Mouse (Mus musculus): ENCODE data around the gene Prss53. TPM values are rescaled to one million over a fixed set of nuclear protein-coding genes. Genes with fewer than 3 reads are reported as not detected.

The Prss53 gene
- polyA plus RNA-seq, 1 experiment from 2014 or later: 1.2 TPM

- WGBS: 4% methylated on average over 20 of the region's 20 CpGs
- Histone ChIP-seq H3K4me2 (ENCODE audit: low read length) (peak overlapping the region; percentile 61), H3K27me3 (ENCODE audit: control insufficient read depth, insufficient read depth, low read depth, low read length) (no peaks in the 10 kb centered on the region), H3K4me1 (ENCODE audit: control insufficient read depth, insufficient read depth, low read length) (peaks cover 25% of the 10 kb centered on the region), H3K36me3 (ENCODE audit: control insufficient read depth, insufficient read depth, low read length) (peaks cover 17% of the 10 kb centered on the region), H3K9me3 (replicated peaks; ENCODE audit: control insufficient read depth, low read length, poor library complexity, severe bottlenecking) (no peaks in the 10 kb centered on the region), H3K27ac (ENCODE audit: low read length) (peak overlapping the region; percentile 100), H3K4me3 (ENCODE audit: low read depth, low read length) (peak overlapping the region; percentile 74), H3K9ac (ENCODE audit: low read depth, low read length) (peak overlapping the region; percentile 97)
- ATAC-seq: peak; percentile 29
Observed at GRCm38 (mm10) chr7:127874812-127875626, 15.8 kb downstream of the Prss53 start.

GRCm38 (mm10) chr7:127870136-127870821 is 20.5 kb downstream of the Prss53 start:
- Histone ChIP-seq H3K27me3 (ENCODE audit: control insufficient read depth, insufficient read depth, low read depth, low read length) (no peaks in the 10 kb centered on the region), H3K9ac (ENCODE audit: low read depth, low read length) (no peak overlapping the region), H3K36me3 (ENCODE audit: control insufficient read depth, insufficient read depth, low read length) (peaks cover 30% of the 10 kb centered on the region), H3K4me1 (ENCODE audit: control insufficient read depth, insufficient read depth, low read length) (peaks cover 17% of the 10 kb centered on the region), H3K4me2 (ENCODE audit: low read length) (no peak overlapping the region), H3K27ac (ENCODE audit: low read length) (no peak overlapping the region), H3K4me3 (ENCODE audit: low read depth, low read length) (no peak overlapping the region), H3K9me3 (replicated peaks; ENCODE audit: control insufficient read depth, low read length, poor library complexity, severe bottlenecking) (no peaks in the 10 kb centered on the region)
- ATAC-seq: no peak
- 83% methylated on average over 5 of the region's 5 CpGs for WGBS

GRCm38 (mm10) chr7:127869149-127869810 is 21.5 kb downstream of the Prss53 start:
- peak; percentile 32; the same call in 1 of the 2 replicates for ATAC-seq
- Histone ChIP-seq H3K4me3 (ENCODE audit: low read depth, low read length) (no peak overlapping the region), H3K27me3 (ENCODE audit: control insufficient read depth, insufficient read depth, low read depth, low read length) (no peaks in the 10 kb centered on the region), H3K36me3 (ENCODE audit: control insufficient read depth, insufficient read depth, low read length) (peaks cover 34% of the 10 kb centered on the region), H3K4me2 (ENCODE audit: low read length) (no peak overlapping the region), H3K9ac (ENCODE audit: low read depth, low read length) (no peak overlapping the region), H3K4me1 (ENCODE audit: control insufficient read depth, insufficient read depth, low read length) (peaks cover 13% of the 10 kb centered on the region), H3K9me3 (replicated peaks; ENCODE audit: control insufficient read depth, low read length, poor library complexity, severe bottlenecking) (no peaks in the 10 kb centered on the region), H3K27ac (ENCODE audit: low read length) (no peak overlapping the region)
- WGBS: 49% methylated on average over 3 of the region's 3 CpGs

DNA sequence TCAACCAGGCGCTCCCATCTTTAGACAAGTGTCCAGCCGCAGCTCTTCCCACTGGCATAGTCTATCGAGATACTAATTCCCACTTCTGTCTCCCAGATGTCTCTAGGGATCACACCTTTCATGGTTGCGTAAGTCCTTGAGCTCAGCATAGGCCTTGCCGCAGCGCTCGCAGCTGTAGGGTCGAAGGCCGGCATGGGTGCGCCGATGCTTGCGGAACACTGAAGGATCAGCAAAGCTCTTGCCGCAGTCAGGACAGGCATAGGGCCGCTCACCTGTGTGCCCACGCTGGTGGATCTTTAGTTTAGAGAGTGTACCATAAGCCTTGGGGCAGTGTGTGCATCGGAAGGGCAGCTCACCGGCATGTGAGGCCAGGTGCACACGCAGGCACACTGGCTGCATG is 23.1 kb downstream of the Prss53 start:
- 96% methylated on average over 18 of the region's 18 CpGs for WGBS
- Histone ChIP-seq H3K4me1 (ENCODE audit: control insufficient read depth, insufficient read depth, low read length) (no peaks in the 10 kb centered on the region; the same call in 1 of the 2 replicates), H3K27me3 (ENCODE audit: control insufficient read depth, insufficient read depth, low read depth, low read length) (no peaks in the 10 kb centered on the region), H3K27ac (ENCODE audit: low read length) (no peak overlapping the region), H3K4me2 (ENCODE audit: low read length) (no peak overlapping the region), H3K4me3 (ENCODE audit: low read depth, low read length) (no peak overlapping the region), H3K36me3 (ENCODE audit: control insufficient read depth, insufficient read depth, low read length) (peaks cover 35% of the 10 kb centered on the region), H3K9ac (ENCODE audit: low read depth, low read length) (no peak overlapping the region), H3K9me3 (replicated peaks; ENCODE audit: control insufficient read depth, low read length, poor library complexity, severe bottlenecking) (no peaks in the 10 kb centered on the region)
- ATAC-seq: no peak

DNA sequence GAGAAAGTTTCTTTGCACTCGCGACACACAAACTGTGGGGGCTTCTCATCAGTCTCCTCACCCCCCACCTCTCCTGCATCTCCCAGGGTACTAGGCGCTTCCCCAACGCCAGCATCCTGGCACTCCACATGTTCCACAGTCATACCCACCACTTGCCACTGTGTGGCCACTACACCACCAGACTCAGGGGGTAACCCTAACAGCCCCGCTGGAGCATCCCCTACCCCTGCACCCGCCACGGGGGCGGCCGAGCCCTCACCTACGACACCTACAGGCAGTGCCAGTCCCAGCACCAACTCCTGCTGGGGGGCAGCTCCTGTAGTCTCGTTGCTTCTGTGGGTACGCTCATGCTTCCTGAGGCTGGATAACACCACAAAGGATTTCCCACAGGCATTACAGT is 24.3 kb downstream of the Prss53 start:
- peak; percentile 55; the same call in 1 of the 2 replicates for ATAC-seq
- H3K4me3 ChIP-seq (ENCODE audit: low read depth, low read length): no peak overlapping the region
- H3K27me3 ChIP-seq (ENCODE audit: control insufficient read depth, insufficient read depth, low read depth, low read length): no peaks in the 10 kb centered on the region
- no peak overlapping the region for H3K27ac ChIP-seq (ENCODE audit: low read length)
- H3K9ac ChIP-seq (ENCODE audit: low read depth, low read length): no peak overlapping the region
- H3K4me2 ChIP-seq (ENCODE audit: low read length): no peak overlapping the region
- no peaks in the 10 kb centered on the region; the same call in 1 of the 2 replicates for H3K4me1 ChIP-seq (ENCODE audit: control insufficient read depth, insufficient read depth, low read length)
- H3K9me3 ChIP-seq (replicated peaks; ENCODE audit: control insufficient read depth, low read length, poor library complexity, severe bottlenecking): no peaks in the 10 kb centered on the region
- WGBS: 92% methylated on average over 12 of the region's 12 CpGs
- H3K36me3 ChIP-seq (ENCODE audit: control insufficient read depth, insufficient read depth, low read length): peaks cover 35% of the 10 kb centered on the region

DNA sequence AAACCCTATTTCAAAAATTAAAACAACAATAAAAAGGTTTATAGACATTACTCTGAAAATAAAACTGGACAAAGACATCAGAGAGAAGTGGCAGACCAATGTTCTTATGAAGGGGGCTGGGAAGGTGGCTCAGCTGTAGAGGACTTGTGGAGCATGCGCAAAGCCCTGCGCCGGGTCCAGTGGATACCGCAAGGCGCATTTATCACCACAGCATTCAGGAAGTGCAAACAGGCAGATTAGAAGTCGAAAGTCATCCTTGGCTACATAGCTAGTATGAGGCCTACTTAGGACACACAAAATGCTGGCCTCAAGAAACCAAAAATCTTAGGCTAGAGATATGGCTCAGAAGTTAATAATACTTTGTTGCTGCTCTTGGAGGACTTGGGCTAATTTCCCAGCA is 32.5 kb downstream of the Prss53 start:
- H3K9me3 ChIP-seq (replicated peaks; ENCODE audit: control insufficient read depth, low read length, poor library complexity, severe bottlenecking): no peaks in the 10 kb centered on the region
- no peaks in the 10 kb centered on the region for H3K27me3 ChIP-seq (ENCODE audit: control insufficient read depth, insufficient read depth, low read depth, low read length)
- WGBS: 95% methylated on average over 6 of the region's 6 CpGs
- no peaks in the 10 kb centered on the region for H3K4me1 ChIP-seq (ENCODE audit: control insufficient read depth, insufficient read depth, low read length)
- H3K36me3 ChIP-seq (ENCODE audit: control insufficient read depth, insufficient read depth, low read length): no peaks in the 10 kb centered on the region
- no peak for ATAC-seq
- H3K9ac ChIP-seq (ENCODE audit: low read depth, low read length): no peak overlapping the region
- H3K4me3 ChIP-seq (ENCODE audit: low read depth, low read length): no peak overlapping the region
- H3K27ac ChIP-seq (ENCODE audit: low read length): no peak overlapping the region
- no peak overlapping the region for H3K4me2 ChIP-seq (ENCODE audit: low read length)

DNA sequence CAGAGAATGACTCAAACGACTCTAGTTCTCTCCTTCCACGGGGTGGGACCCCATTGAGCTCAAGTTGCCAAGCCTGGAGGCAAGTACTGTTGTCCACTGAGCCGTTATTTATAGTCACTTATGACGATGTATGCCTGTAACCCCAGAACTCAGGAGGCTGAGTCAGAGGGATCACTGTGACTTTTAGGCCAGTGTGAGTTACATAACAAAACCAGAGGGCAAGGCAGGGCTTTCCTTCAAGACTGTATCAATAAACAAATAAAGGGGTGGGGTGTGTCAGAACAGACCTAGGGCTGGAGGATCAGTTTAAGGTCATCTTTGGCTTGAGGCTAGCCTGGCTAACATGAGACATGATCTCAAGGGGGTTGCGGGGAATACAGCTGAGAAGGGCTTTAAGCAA is 39.9 kb downstream of the Prss53 start:
- no peak for ATAC-seq
- H3K9ac ChIP-seq (ENCODE audit: low read depth, low read length): no peak overlapping the region
- no peak overlapping the region for H3K4me2 ChIP-seq (ENCODE audit: low read length)
- H3K27me3 ChIP-seq (ENCODE audit: control insufficient read depth, insufficient read depth, low read depth, low read length): no peaks in the 10 kb centered on the region
- H3K27ac ChIP-seq (ENCODE audit: low read length): no peak overlapping the region
- H3K36me3 ChIP-seq (ENCODE audit: control insufficient read depth, insufficient read depth, low read length): no peaks in the 10 kb centered on the region
- no peaks in the 10 kb centered on the region for H3K4me1 ChIP-seq (ENCODE audit: control insufficient read depth, insufficient read depth, low read length)
- no peaks in the 10 kb centered on the region for H3K9me3 ChIP-seq (replicated peaks; ENCODE audit: control insufficient read depth, low read length, poor library complexity, severe bottlenecking)
- H3K4me3 ChIP-seq (ENCODE audit: low read depth, low read length): no peak overlapping the region
- WGBS: 77% methylated on average over 5 of the region's 5 CpGs

GRCm38 (mm10) chr7:127849973-127850875 is 40.5 kb downstream of the Prss53 start:
- H3K4me1 ChIP-seq (ENCODE audit: control insufficient read depth, insufficient read depth, low read length): no peaks in the 10 kb centered on the region
- no peaks in the 10 kb centered on the region for H3K27me3 ChIP-seq (ENCODE audit: control insufficient read depth, insufficient read depth, low read depth, low read length)
- no peaks in the 10 kb centered on the region for H3K9me3 ChIP-seq (replicated peaks; ENCODE audit: control insufficient read depth, low read length, poor library complexity, severe bottlenecking)
- H3K27ac ChIP-seq (ENCODE audit: low read length): no peak overlapping the region
- H3K4me2 ChIP-seq (ENCODE audit: low read length): no peak overlapping the region
- 80% methylated on average over 6 of the region's 6 CpGs for WGBS
- H3K36me3 ChIP-seq (ENCODE audit: control insufficient read depth, insufficient read depth, low read length): no peaks in the 10 kb centered on the region
- no peak overlapping the region for H3K9ac ChIP-seq (ENCODE audit: low read depth, low read length)
- H3K4me3 ChIP-seq (ENCODE audit: low read depth, low read length): no peak overlapping the region
- ATAC-seq: no peak
